In the genomic region with DNA sequence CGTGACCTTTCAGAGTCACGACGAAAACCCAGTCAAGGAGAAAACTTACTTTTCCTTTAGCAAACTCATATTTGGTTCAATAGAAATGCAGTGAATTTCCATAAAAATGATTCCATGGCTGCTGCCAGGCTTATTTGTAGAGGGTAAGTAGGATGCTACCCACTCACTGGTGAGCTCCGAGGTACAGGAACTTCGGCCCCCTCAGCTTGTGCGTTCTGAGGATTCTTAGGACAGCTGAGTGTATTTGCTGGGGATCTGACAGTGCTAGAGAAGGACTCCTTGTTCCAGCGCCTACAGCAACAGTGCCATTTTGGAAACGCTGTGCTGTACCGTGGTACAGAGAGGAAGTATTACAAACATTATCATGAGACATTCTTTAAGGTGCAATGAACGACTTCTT, we compare ENCODE assay signal across 23 mouse cellular contexts.
DNase-seq lines count a peak whose midpoint lies in the region; ATAC-seq and TF ChIP-seq lines count a peak whose summit lies in the region.
"Had no signal": no experiment of that assay in that cellular context is flagged by ENCODE, and none has a peak within 500 bp of the region (broad histone marks: within the 10 kb centered on the region; RNA-seq: fewer than 3 reads in every experiment).

No protein-coding gene starts in this region.

- H3K9me3 ChIP-seq in forebrain, embryonic 10.5 days = no peaks in the 10 kb centered on the region
- no peaks in the 10 kb centered on the region for H3K9me3 ChIP-seq in forebrain, embryonic 13.5 days (replicated peaks)
- no peaks in the 10 kb centered on the region for H3K9me3 ChIP-seq in midbrain, embryonic 12.5 days
- H3K9me3 ChIP-seq in midbrain, embryonic 10.5 days (replicated peaks) = no peaks in the 10 kb centered on the region
- H3K9me3 ChIP-seq: heart, embryonic 13.5 days had no signal

- no peak overlapping the region for H3K9ac ChIP-seq in forebrain, embryonic 13.5 days
- no peak overlapping the region for H3K9ac ChIP-seq in midbrain, embryonic 12.5 days (replicated peaks)
- H3K9ac ChIP-seq: forebrain, postnatal 0 days; heart, embryonic 13.5 days; hindbrain, embryonic 14.5 days; lung, embryonic 14.5 days had no signal

- peaks cover 44% of the 10 kb centered on the region for H3K4me1 ChIP-seq in forebrain, embryonic 10.5 days
- peaks cover 15% of the 10 kb centered on the region; the same call in 1 of the 2 replicates for H3K4me1 ChIP-seq in forebrain, embryonic 13.5 days
- peaks cover 14% of the 10 kb centered on the region for H3K4me1 ChIP-seq in midbrain, embryonic 12.5 days
- peaks cover 33% of the 10 kb centered on the region for H3K4me1 ChIP-seq in midbrain, embryonic 10.5 days
- peaks cover 4% of the 10 kb centered on the region for H3K4me1 ChIP-seq in brown adipose tissue, adult 24 weeks (ENCODE audit: control insufficient read depth, insufficient read depth, insufficient read length, low read length)
- H3K4me1 ChIP-seq in kidney, adult 2 months (ENCODE audit: control insufficient read depth, insufficient read depth, low read length) = no peaks in the 10 kb centered on the region

- TF ChIP-seq POLR2A in kidney, adult 2 months (IDR thresholded peaks at IDR 0.05; ENCODE audit: low read depth, low read length) = no peak

- no peak overlapping the region for H3K4me3 ChIP-seq in forebrain, embryonic 10.5 days
- H3K4me3 ChIP-seq in forebrain, embryonic 13.5 days = no peak overlapping the region
- H3K4me3 ChIP-seq in layer of hippocampus, adult 2 months = no peak overlapping the region
- no peak overlapping the region for H3K4me3 ChIP-seq in midbrain, embryonic 12.5 days
- no peak overlapping the region for H3K4me3 ChIP-seq in midbrain, embryonic 10.5 days
- no peak overlapping the region for H3K4me3 ChIP-seq in brown adipose tissue, adult 24 weeks (ENCODE audit: insufficient read depth, low read depth, low read length)
- H3K4me3 ChIP-seq in kidney, adult 2 months (ENCODE audit: insufficient read depth, low read depth, low read length) = no peak overlapping the region
- H3K4me3 ChIP-seq: heart, embryonic 13.5 days; megakaryocyte, embryonic 14.5 days had no signal

- no peak for ATAC-seq in forebrain, embryonic 13.5 days
- no peak for ATAC-seq in midbrain, embryonic 12.5 days (ENCODE audit: low FRiP score, low read depth)
- ATAC-seq: forebrain, postnatal 0 days; inflammation-experienced regulatory T-cells, adult 6 months; midbrain, embryonic 16.5 days had no signal

- H3K36me3 ChIP-seq in forebrain, embryonic 10.5 days (replicated peaks) = no peaks in the 10 kb centered on the region
- H3K36me3 ChIP-seq in forebrain, embryonic 13.5 days (ENCODE audit: poor library complexity, severe bottlenecking) = no peaks in the 10 kb centered on the region
- H3K36me3 ChIP-seq in midbrain, embryonic 12.5 days = no peaks in the 10 kb centered on the region
- H3K36me3 ChIP-seq in midbrain, embryonic 10.5 days = no peaks in the 10 kb centered on the region
- H3K36me3 ChIP-seq in kidney, adult 2 months (ENCODE audit: control insufficient read depth, insufficient read depth, low read length) = no peaks in the 10 kb centered on the region
- H3K36me3 ChIP-seq: heart, embryonic 13.5 days had no signal

- 0 out of 2 replicates have a peak overlapping the region, but pooled peaks have one; percentile 26 for H3K27ac ChIP-seq in forebrain, embryonic 10.5 days
- H3K27ac ChIP-seq in forebrain, embryonic 13.5 days = no peak overlapping the region
- no peak overlapping the region; the same call in 1 of the 2 replicates for H3K27ac ChIP-seq in layer of hippocampus, adult 2 months
- peak overlapping the region; percentile 39 for H3K27ac ChIP-seq in midbrain, embryonic 12.5 days (replicated peaks)
- no peak overlapping the region for H3K27ac ChIP-seq in midbrain, embryonic 10.5 days (replicated peaks)
- H3K27ac ChIP-seq in brown adipose tissue, adult 24 weeks (replicated peaks; ENCODE audit: low read depth, low read length) = peak overlapping the region; percentile 60; the same call in 1 of the 2 replicates
- no peak overlapping the region for H3K27ac ChIP-seq in kidney, adult 2 months (ENCODE audit: insufficient read depth, low read depth, low read length)
- H3K27ac ChIP-seq: heart, embryonic 13.5 days; hindbrain, embryonic 14.5 days; kidney, postnatal 0 days had no signal

- no peak for DNase-seq in forebrain, embryonic 10.5 days (ENCODE audit: extremely low spot score, low spot score)
- peak; percentile 50 for DNase-seq in layer of hippocampus, adult 9-11 months
- DNase-seq in layer of hippocampus, adult 2 months (ENCODE audit: low spot score in 2 of 2) = no peak
- no peak for DNase-seq in midbrain, embryonic 10.5 days (ENCODE audit: low spot score)
- no peak for DNase-seq in kidney, adult 2 months
- DNase-seq: adrenal gland, postnatal 14 days; cerebellum, adult 9-10 months; forebrain, postnatal 0 days; gastrocnemius, postnatal 25 days; heart, adult 18-20 months; heart, postnatal 14 days; kidney, adult 18-20 months; lung, embryonic 14.5 days had no signal

- no peak for TF ChIP-seq CTCF in layer of hippocampus, adult 2 months (conservative IDR thresholded peaks at IDR 0.05)
- TF ChIP-seq CTCF in kidney, adult 2 months (conservative IDR thresholded peaks at IDR 0.05; ENCODE audit: insufficient read depth, insufficient read length, low read depth, low read length) = no peak

- no peak overlapping the region for H3K4me2 ChIP-seq in forebrain, embryonic 13.5 days
- H3K4me2 ChIP-seq in midbrain, embryonic 12.5 days (replicated peaks) = no peak overlapping the region
- H3K4me2 ChIP-seq: heart, embryonic 13.5 days; hindbrain, embryonic 14.5 days; liver, embryonic 11.5 days; lung, embryonic 14.5 days had no signal

- 91% methylated on average over 10 of the region's 10 CpGs for WGBS in forebrain, embryonic 10.5 days
- 90% methylated on average over 10 of the region's 10 CpGs for WGBS in forebrain, embryonic 13.5 days
- WGBS in midbrain, embryonic 12.5 days = 82% methylated on average over 10 of the region's 10 CpGs
- WGBS in midbrain, embryonic 10.5 days = 90% methylated on average over 10 of the region's 10 CpGs
- 78% methylated on average over 10 of the region's 10 CpGs for WGBS in kidney, adult 2 months

- no peaks in the 10 kb centered on the region for H3K27me3 ChIP-seq in forebrain, embryonic 10.5 days (ENCODE audit: poor library complexity, severe bottlenecking)
- no peaks in the 10 kb centered on the region for H3K27me3 ChIP-seq in forebrain, embryonic 13.5 days
- 0 out of 2 replicates have a peak, but pooled peaks cover 3% of the 10 kb centered on the region for H3K27me3 ChIP-seq in midbrain, embryonic 12.5 days
- no peaks in the 10 kb centered on the region for H3K27me3 ChIP-seq in midbrain, embryonic 10.5 days (ENCODE audit: low read depth, poor library complexity, severe bottlenecking)
- no peaks in the 10 kb centered on the region for H3K27me3 ChIP-seq in kidney, adult 2 months (replicated peaks; ENCODE audit: control insufficient read depth, insufficient read depth, low read length)
- H3K27me3 ChIP-seq: heart, embryonic 13.5 days had no signal

Comparison
In these comparisons a context has a peak if more than half of its experiments do, and no peak if none do; other contexts are left out.
1. H3K27ac ChIP-seq: peak in forebrain, embryonic 10.5 days (single experiment), midbrain, embryonic 12.5 days (single experiment) and brown adipose tissue, adult 24 weeks (single experiment); none in forebrain, embryonic 13.5 days (single experiment), layer of hippocampus, adult 2 months (single experiment), midbrain, embryonic 10.5 days (single experiment) and kidney, adult 2 months (single experiment).